Mouse (Mus musculus) G1E (cell line): Measurements from ENCODE around the gene Nap1l4.

ENCODE experiments used
- CTCF ChIP-seq: IDR thresholded peaks from 2 replicates; pipeline ENCODE4 v1.5.1; 2012; ENCODE audit warnings: low read depth, low read length, inconsistent platforms, mixed read lengths
- GATA1 ChIP-seq: IDR thresholded peaks from 2 replicates; pipeline ENCODE4 v1.6.1; 2012; ENCODE audit warnings: borderline replicate concordance, low read length, inconsistent platforms, mixed read lengths

DNA sequence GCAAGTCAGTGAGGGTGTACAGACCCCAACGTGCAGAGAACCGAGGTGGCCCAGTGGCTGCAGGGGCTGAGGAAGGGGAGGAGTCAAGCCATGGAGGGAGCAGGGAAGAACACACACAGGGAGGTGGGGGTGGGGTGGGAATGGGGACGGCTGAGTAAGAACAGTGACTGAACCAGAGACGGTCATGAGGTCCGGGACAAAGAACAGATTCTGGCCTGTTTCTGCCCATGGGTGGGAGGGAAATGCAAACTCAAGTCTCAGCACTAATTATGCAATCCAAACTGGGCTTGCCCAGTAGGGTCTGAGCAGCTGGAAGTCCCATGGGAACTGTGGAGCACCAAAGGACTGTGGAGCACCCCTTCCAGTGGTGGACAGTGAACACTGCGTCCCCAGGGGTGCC lies 66.4 kb downstream of the Nap1l4 start:
- no peak for TF ChIP-seq CTCF
- TF ChIP-seq GATA1, result no peak
